In the genomic region with DNA sequence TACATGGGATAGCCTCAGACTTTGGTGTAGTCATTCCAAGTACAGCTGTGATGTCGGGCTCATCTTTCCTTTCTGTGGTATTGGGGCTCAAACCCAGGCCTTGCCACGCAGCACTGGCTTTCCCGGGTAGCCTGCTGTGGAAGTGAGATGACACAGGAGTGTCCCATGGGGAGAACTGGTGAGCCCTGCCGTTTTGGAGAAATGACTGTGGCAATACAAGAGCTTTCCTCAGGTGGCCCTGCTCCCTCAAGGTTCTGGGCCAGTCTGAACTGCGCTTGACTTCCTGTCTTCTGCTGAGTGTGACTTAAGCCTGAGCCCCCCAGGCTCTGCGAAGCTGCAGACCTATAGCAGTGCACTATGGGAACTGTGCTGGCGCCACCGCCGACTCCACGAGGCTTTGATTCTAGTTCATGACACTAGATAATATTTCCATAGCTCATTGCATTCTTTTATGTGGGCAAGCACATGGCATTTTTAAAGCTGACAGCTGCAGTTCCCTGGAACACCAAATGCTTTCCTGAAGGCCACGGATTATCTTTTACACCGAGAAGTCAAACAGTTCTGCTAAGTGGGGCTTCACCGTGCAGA, we compare ENCODE assay signal across 7 mouse cellular contexts. TPM values are rescaled to one million over a fixed set of nuclear protein-coding genes. Genes with fewer than 3 reads are reported as not detected.
DNase-seq lines count a peak whose midpoint lies in the region; ATAC-seq lines count a peak whose summit lies in the region.

No protein-coding gene starts in this region.

- H3K36me3 ChIP-seq in kidney, embryonic 14.5 days (ENCODE audit: control insufficient read depth, insufficient read depth, low read length): no peaks in the 10 kb centered on the region; the same call in 1 of the 2 replicates
- H3K36me3 ChIP-seq in forebrain, embryonic 11.5 days (ENCODE audit: control insufficient read depth, insufficient read depth, low read length): no peaks in the 10 kb centered on the region
- no peaks in the 10 kb centered on the region for H3K36me3 ChIP-seq in intestine, embryonic 15.5 days
- H3K36me3 ChIP-seq in stomach, embryonic 14.5 days (ENCODE audit: control insufficient read depth, insufficient read depth, low read length): no peaks in the 10 kb centered on the region

- H3K27me3 ChIP-seq in kidney, embryonic 14.5 days (ENCODE audit: control insufficient read depth, insufficient read depth, low read length): no peaks in the 10 kb centered on the region
- H3K27me3 ChIP-seq in forebrain, embryonic 11.5 days (ENCODE audit: control insufficient read depth, insufficient read depth, low read length): no peaks in the 10 kb centered on the region
- no peaks in the 10 kb centered on the region for H3K27me3 ChIP-seq in intestine, embryonic 15.5 days (replicated peaks)
- no peaks in the 10 kb centered on the region for H3K27me3 ChIP-seq in stomach, embryonic 14.5 days (ENCODE audit: control insufficient read depth, insufficient read depth, low read length)

- peak overlapping the region; percentile 76; the same call in 1 of the 2 replicates for H3K27ac ChIP-seq in kidney, embryonic 14.5 days (ENCODE audit: low read depth, low read length)
- H3K27ac ChIP-seq in forebrain, embryonic 11.5 days (ENCODE audit: low read depth, low read length): peak overlapping the region; percentile 31; the same call in 1 of the 2 replicates
- peak overlapping the region; percentile 65 for H3K27ac ChIP-seq in intestine, embryonic 15.5 days
- peak overlapping the region; percentile 75 for H3K27ac ChIP-seq in stomach, embryonic 14.5 days (ENCODE audit: low read length)

- no peak for DNase-seq in kidney, postnatal 36 days
- no peak for DNase-seq in forebrain, embryonic 11.5 days (ENCODE audit: low spot score)
- no peak for DNase-seq in adipocyte (ENCODE audit: low spot score)
- no peak for DNase-seq in ovary, postnatal 10 days (ENCODE audit: low spot score)

- no peak overlapping the region for H3K9ac ChIP-seq in kidney, embryonic 14.5 days (ENCODE audit: low read depth, low read length)
- H3K9ac ChIP-seq in forebrain, embryonic 11.5 days (ENCODE audit: low read length): no peak overlapping the region
- no peak overlapping the region for H3K9ac ChIP-seq in intestine, embryonic 15.5 days
- H3K9ac ChIP-seq in stomach, embryonic 14.5 days (replicated peaks; ENCODE audit: low read depth, low read length): no peak overlapping the region

- H3K9me3 ChIP-seq in kidney, embryonic 14.5 days (ENCODE audit: control insufficient read depth, low read length): no peaks in the 10 kb centered on the region
- H3K9me3 ChIP-seq in forebrain, embryonic 11.5 days (ENCODE audit: control insufficient read depth, low read length): no peaks in the 10 kb centered on the region
- H3K9me3 ChIP-seq in intestine, embryonic 15.5 days: no peaks in the 10 kb centered on the region
- H3K9me3 ChIP-seq in stomach, embryonic 14.5 days (ENCODE audit: control insufficient read depth, low read depth, low read length): no peaks in the 10 kb centered on the region

- ATAC-seq in kidney, embryonic 14.5 days (ENCODE audit: low FRiP score, low TSS enrichment): no peak
- no peak for ATAC-seq in forebrain, embryonic 11.5 days (replicated peaks; ENCODE audit: low FRiP score)
- ATAC-seq in intestine, embryonic 15.5 days: no peak
- ATAC-seq in stomach, embryonic 14.5 days (ENCODE audit: insufficient number of reproducible peaks, insufficient read depth, low FRiP score, low read depth): no peak

- H3K4me3 ChIP-seq in kidney, embryonic 14.5 days (ENCODE audit: low read length): no peak overlapping the region
- no peak overlapping the region for H3K4me3 ChIP-seq in forebrain, embryonic 11.5 days (ENCODE audit: low read depth, low read length)
- H3K4me3 ChIP-seq in intestine, embryonic 15.5 days (replicated peaks): no peak overlapping the region
- H3K4me3 ChIP-seq in stomach, embryonic 14.5 days (ENCODE audit: low read depth, low read length): no peak overlapping the region

- H3K4me1 ChIP-seq in kidney, embryonic 14.5 days (ENCODE audit: control insufficient read depth, insufficient read depth, low read length): peaks cover 34% of the 10 kb centered on the region
- H3K4me1 ChIP-seq in forebrain, embryonic 11.5 days (replicated peaks; ENCODE audit: control insufficient read depth, insufficient read depth, low read length): peaks cover 12% of the 10 kb centered on the region
- peaks cover 34% of the 10 kb centered on the region for H3K4me1 ChIP-seq in intestine, embryonic 15.5 days (replicated peaks)
- H3K4me1 ChIP-seq in stomach, embryonic 14.5 days (ENCODE audit: control insufficient read depth, insufficient read depth, low read length): peaks cover 44% of the 10 kb centered on the region

- WGBS in kidney, embryonic 14.5 days: 40% methylated on average over 13 of the region's 13 CpGs
- WGBS in forebrain, embryonic 11.5 days: 85% methylated on average over 13 of the region's 13 CpGs
- WGBS in intestine, embryonic 15.5 days: 40% methylated on average over 13 of the region's 13 CpGs
- WGBS in stomach, embryonic 14.5 days: 36% methylated on average over 13 of the region's 13 CpGs

- H3K4me2 ChIP-seq in kidney, embryonic 14.5 days (replicated peaks; ENCODE audit: low read depth, low read length): no peak overlapping the region
- no peak overlapping the region for H3K4me2 ChIP-seq in forebrain, embryonic 11.5 days (ENCODE audit: low read depth, low read length, severe bottlenecking)
- H3K4me2 ChIP-seq in intestine, embryonic 15.5 days (replicated peaks): no peak overlapping the region
- no peak overlapping the region for H3K4me2 ChIP-seq in stomach, embryonic 14.5 days (replicated peaks; ENCODE audit: low read depth, low read length)

RNA-seq across cellular contexts. Expression of gene Sec14l1, which starts 12.4 kb away (rescaled TPM):
- 30.2 and 36.5 TPM in 2 replicates for polyA plus RNA-seq in kidney, embryonic 14.5 days (2014; fragmentation: Nextera tagmentation; extraction: Ambion mirVana)
- 36.8 and 40.6 TPM in 2 replicates for polyA plus RNA-seq in forebrain, embryonic 11.5 days (2014; fragmentation: Nextera tagmentation; extraction: Ambion mirVana)
- polyA plus RNA-seq in intestine, embryonic 15.5 days (2015; fragmentation: Nextera tagmentation; extraction: Ambion mirVana): 30.4 and 30.7 TPM in 2 replicates
- 41.1 and 42.7 TPM in 2 replicates for polyA plus RNA-seq in stomach, embryonic 14.5 days (2014; fragmentation: Nextera tagmentation; extraction: Ambion mirVana)
